Mouse (Mus musculus) kidney, embryonic 14.5 days (tissue): ENCODE measurements around the gene Gm20747. TPM values are rescaled to one million over a fixed set of nuclear protein-coding genes. Genes with fewer than 3 reads are reported as not detected.
"Not testable (repeated sequence)": the region's sequence is repeated elsewhere in the genome, so short reads cannot be mapped to it uniquely, and the experiment has no call there.

ENCODE experiments used
- ATAC-seq: fragments of 200-750 bp; cut with Nextera tagmentation; 2 replicates; pipeline ENCODE4 v1.8.0; 2017; ENCODE audit warnings: moderate number of reproducible peaks, mild to moderate bottlenecking, moderate TSS enrichment, moderate library complexity; ENCODE audit not compliant: low FRiP score, low TSS enrichment
- H3K27ac ChIP-seq: fragments of 300-500 bp; sonication (generic); 2 replicates; pipeline ENCODE4 v1.5.1; 2014; ENCODE audit warnings: low read depth, mild to moderate bottlenecking, low read length, moderate library complexity, mixed read lengths
- H3K27me3 ChIP-seq: fragments of 300-500 bp; sonication (generic); 2 replicates; pipeline ENCODE4 v1.6.1; 2014; ENCODE audit warnings: mild to moderate bottlenecking, low read length; ENCODE audit not compliant: control insufficient read depth, insufficient read depth
- H3K36me3 ChIP-seq: fragments of 300-500 bp; sonication (generic); 2 replicates; pipeline ENCODE4 v1.6.1; 2014; ENCODE audit warnings: low read length, mixed read lengths; ENCODE audit not compliant: control insufficient read depth, insufficient read depth
- H3K4me1 ChIP-seq: fragments of 300-500 bp; sonication (generic); 2 replicates; pipeline ENCODE4 v1.6.1; 2014; ENCODE audit warnings: low read length, mixed read lengths; ENCODE audit not compliant: control insufficient read depth, insufficient read depth
- H3K4me2 ChIP-seq: fragments of 300-500 bp; sonication (generic); replicated peaks from 2 replicates; pipeline ENCODE4 v1.6.1; 2014; ENCODE audit warnings: low read depth, mild to moderate bottlenecking, low read length
- H3K4me3 ChIP-seq: fragments of 300-500 bp; sonication (generic); 2 replicates; pipeline ENCODE4 v1.5.1; 2014; ENCODE audit warnings: mild to moderate bottlenecking, low read length
- H3K9ac ChIP-seq: fragments of 300-500 bp; sonication (generic); 2 replicates; pipeline ENCODE4 v1.6.1; 2014; ENCODE audit warnings: low read depth, mild to moderate bottlenecking, low read length, moderate library complexity
- H3K9me3 ChIP-seq: fragments of 300-500 bp; sonication (generic); 2 replicates; pipeline ENCODE4 v1.6.1; 2016; ENCODE audit warnings: low read length; ENCODE audit not compliant: control insufficient read depth
- WGBS: fragments of 180-500 bp; shearing (Covaris S2); extraction: QIAGEN DNeasy Blood & Tissue Kit; methylation state at CpG from one replicate; pipeline ENCODE4 v1.1.7; 2014; 5-methylcytosine and 5-hydroxymethylcytosine counted together
- polyA plus RNA-seq: library from polyadenylated mRNA; unstranded; fragments of >200 nt; fragmentation: Nextera tagmentation; extraction: Ambion mirVana; gene quantifications from 2 replicates; pipeline ENCODE4 v1.2.1, GENCODE M21; 2014

Gene Gm20747
- polyA plus RNA-seq, result not detected in 2 replicates

GRCm38 (mm10) chrY:53418191-53418590 lies at the start of gene Gm20747:
Gene Gm20747 (minus strand): TSS chrY:53418291.
- H3K4me3 ChIP-seq, H3K27ac ChIP-seq, H3K27me3 ChIP-seq, H3K36me3 ChIP-seq, ATAC-seq, H3K4me2 ChIP-seq, H3K4me1 ChIP-seq, H3K9ac ChIP-seq, H3K9me3 ChIP-seq: not testable (repeated sequence)
- no CpG with 5 or more reads among the region's 3 CpGs for WGBS
